Mouse (Mus musculus): ENCODE measurements around the gene Nsg2.

GRCm38 (mm10) chr11:32008852-32009251, 8.6 kb downstream of the Nsg2 start:
- TF ChIP-seq CTCF (IDR thresholded peaks at IDR 0.05; ENCODE audit: low read depth) = no peak
- no peak for TF ChIP-seq EP300 (IDR thresholded peaks at IDR 0.05; ENCODE audit: low read depth)
